ENCODE assay signal across 8 mouse cellular contexts in genomic region chr5:111535978-111536377, GRCm38 (mm10).
DNase-seq lines count a peak whose midpoint lies in the region.

No protein-coding gene starts in this region.

- intact Hi-C loops in gastrocnemius, postnatal 36 days (cut with DNase I): loop anchor here (1.0 to 10.0 kb wide), 3 partner anchors 35 to 259 kb away; no protein-coding TSS in a partner anchor

- DNase-seq in retina, postnatal 1 day: peak; percentile 64
- no peak for DNase-seq in retina, embryonic 14.5 days (ENCODE audit: low spot score)
- peak; percentile 49 to 68 for DNase-seq in gastrocnemius, postnatal 36 days
- peak; percentile 59 for DNase-seq in kidney, adult 11 months
- DNase-seq in lung, postnatal 14 days: peak; percentile 41
- DNase-seq in urinary bladder, postnatal 36 days (ENCODE audit: low spot score in 2 of 2): no peak
- DNase-seq in frontal cortex, postnatal 25 days (ENCODE audit: low spot score in 2 of 2): no peak
- no peak for DNase-seq in natural killer cell, adult 2 months (ENCODE audit: low spot score in 2 of 2)

Comparison
In these comparisons a context has a peak if more than half of its experiments do, and no peak if none do; other contexts are left out.
1. DNase-seq: peak in retina, postnatal 1 day (single experiment), gastrocnemius, postnatal 36 days (2 of 2), kidney, adult 11 months (single experiment) and lung, postnatal 14 days (single experiment); none in retina, embryonic 14.5 days (single experiment), urinary bladder, postnatal 36 days (0 of 2), frontal cortex, postnatal 25 days (0 of 2) and natural killer cell, adult 2 months (0 of 2).